Mouse (Mus musculus) kidney, adult 2 months (tissue): Measurements from ENCODE around the gene Wdr46.
"Not testable (repeated sequence)": the region's sequence is repeated elsewhere in the genome, so short reads cannot be mapped to it uniquely, and the experiment has no call there.

Experiments
- CTCF ChIP-seq: fragments of 200-500 bp; conservative IDR thresholded peaks from 2 replicates; pipeline ENCODE4 v1.5.1; 2011; ENCODE audit warnings: low read depth, mild to moderate bottlenecking, control low read depth, low read length, moderate library complexity, mixed read lengths; ENCODE audit not compliant: insufficient read depth, insufficient read length
- POLR2A ChIP-seq: fragments of 200-500 bp; IDR thresholded peaks from one replicate; pipeline ENCODE4 v1.6.1; 2011; ENCODE audit warnings: low read depth, low read length, control low read depth

- TF ChIP-seq CTCF, POLR2A: not testable (repeated sequence)
Measured at GRCm38 (mm10) chr17:33903911-33904651, 36.4 kb upstream of the Wdr46 start.
